Mouse (Mus musculus) gastrocnemius, postnatal 4 days (tissue): Measurements from ENCODE around the gene Klc1. TPM values are rescaled to one million over a fixed set of nuclear protein-coding genes. Genes with fewer than 3 reads are reported as not detected.

ENCODE experiments used
- DNase-seq, 2 experiments: peaks; one replicate each; pipeline ENCODE4 v3.0.0; 2021 to 2022; ENCODE audit warnings: low spot score in 2 of 2, mixed read lengths in 2 of 2
- total RNA-seq, 2 experiments: library from RNA; stranded (reverse); gene quantifications; 2 replicates each; pipeline ENCODE4 v1.2.3; 2021

Gene Klc1
- total RNA-seq, 2 experiments from 2014 or later, result 117 to 120 TPM

DNA sequence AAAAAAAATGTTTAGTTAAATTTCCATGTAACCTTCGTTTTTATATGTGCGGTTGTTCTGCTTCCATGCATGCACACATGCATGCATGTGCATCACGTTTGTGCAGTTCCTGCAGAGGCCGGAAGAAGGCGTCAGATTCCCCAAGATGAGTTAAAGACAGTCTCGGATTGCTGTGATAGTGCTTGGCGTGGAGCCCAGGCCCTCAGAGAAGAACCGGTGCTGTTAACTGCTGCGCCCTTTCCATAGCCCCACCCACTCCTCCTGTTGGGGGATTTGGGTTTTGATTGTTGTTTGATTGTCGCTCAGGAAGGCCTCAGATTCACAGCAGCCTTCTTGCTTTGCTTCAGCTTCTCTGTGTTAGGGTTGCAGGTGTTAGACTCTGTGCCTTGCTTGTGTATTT lies 10.7 kb downstream of the Klc1 start:
- DNase-seq, result peak in 1 of 2 experiments; percentile 73

DNA sequence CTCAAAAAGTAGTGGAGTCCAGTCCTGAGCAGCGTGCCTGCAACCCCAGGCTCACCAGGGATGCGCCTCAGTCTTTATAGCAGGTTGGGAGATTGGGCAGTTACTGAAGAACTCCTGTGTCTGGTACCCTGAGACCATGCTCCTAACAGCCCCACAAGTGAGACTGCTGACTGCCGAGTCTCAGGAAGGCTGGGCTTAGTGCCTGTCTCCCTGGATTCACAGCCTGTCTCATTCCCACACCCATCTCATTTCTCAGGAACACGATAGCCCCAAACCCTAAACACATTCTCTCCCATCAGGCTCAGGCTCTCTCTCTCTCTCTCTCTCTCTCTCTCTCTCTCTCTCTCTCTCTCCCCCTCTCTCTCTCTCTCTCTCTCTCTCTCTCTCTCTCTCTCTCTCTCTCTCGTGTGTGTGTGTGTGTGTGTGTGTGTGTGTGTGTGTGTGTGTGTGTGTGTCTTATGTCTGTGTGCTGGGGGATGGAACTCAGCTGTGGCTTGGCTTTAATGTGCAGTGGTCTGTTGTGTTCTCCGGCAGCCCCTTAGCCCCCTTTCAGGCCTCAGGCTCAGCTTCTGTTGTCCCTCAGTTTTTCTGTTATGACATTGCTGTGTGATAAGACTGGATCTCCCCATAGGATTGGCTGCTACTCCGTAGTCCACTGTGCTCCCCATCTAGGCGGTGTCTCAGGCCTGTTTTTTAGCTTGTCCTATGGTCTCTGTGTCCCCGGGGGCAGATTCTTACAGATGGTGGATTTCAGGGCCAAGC lies 11.3 kb downstream of the Klc1 start:
- no peak for DNase-seq

DNA sequence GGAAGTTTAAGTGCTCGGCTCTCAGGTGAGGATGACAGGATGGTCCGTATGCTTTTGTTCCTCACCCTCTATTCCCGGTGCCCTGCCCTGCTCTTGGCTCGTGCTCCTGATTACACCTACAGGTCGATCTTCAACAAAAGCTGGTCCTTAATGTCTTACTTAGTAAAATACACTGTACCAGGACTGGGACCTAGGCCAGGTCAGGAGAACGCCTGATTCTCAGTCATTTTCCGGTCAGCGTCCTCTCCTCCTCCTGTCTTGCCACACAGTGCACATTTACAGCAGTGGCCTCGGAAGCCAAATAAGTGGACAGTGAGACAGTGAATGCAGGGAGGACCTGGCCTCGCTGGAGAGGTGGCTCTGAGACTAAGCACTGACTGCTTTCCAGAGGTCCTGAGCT lies 12.0 kb downstream of the Klc1 start:
- DNase-seq, result no peak

DNA sequence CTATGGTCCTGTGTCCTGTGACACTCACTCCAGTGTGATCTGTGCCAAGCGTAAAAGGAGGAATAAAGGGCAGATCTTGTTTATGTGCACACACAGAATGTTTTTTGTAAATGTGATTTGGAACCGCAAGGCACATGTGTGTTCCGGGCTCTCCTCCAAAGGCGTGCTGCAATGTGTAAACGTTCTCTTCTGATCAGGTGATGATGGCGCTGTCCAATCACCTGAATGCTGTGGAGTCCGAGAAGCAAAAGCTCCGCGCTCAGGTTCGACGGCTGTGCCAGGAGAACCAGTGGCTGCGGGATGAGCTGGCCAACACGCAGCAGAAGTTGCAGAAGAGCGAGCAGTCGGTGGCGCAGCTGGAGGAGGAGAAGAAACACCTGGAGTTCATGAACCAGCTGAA lies 15.5 kb downstream of the Klc1 start:
- no peak for DNase-seq

DNA sequence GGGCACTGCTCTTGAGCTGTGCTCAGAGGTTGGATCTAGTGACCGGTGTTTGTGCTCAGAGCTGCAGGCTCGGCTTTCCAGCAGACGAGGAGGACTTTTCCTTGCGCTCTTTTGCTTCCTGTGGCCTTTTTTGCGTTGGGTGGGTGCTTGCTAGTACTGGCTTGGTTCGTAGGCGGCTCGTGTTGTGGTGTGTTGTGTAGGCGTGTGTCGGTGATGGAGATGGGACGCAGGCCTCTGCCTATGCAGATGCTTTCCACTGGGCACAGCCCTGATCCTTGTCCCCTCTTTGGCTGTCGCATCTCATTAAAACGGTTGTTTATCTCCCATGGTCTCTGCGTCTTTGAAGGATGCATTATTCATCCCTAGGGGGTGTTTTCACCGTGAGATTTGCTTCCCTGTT lies 16.2 kb downstream of the Klc1 start:
- no peak for DNase-seq

DNA sequence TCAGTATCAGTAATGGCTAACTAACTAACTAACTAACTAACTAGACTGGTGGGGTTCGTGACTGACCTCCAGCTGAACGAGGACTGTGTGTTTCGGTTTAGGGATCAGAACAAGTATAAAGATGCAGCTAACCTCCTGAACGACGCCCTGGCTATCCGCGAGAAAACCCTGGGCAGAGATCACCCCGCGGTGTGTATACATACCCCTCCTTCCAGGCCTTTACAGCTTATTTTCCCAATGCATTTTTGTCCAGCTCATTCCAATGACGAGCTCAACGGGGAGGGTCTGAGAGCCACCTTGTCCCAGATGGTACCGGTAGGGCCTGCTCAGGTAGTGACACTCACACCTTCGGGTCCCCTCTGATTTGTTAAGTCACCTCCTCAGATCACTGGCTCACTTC lies 19.3 kb downstream of the Klc1 start:
- no peak for DNase-seq

DNA sequence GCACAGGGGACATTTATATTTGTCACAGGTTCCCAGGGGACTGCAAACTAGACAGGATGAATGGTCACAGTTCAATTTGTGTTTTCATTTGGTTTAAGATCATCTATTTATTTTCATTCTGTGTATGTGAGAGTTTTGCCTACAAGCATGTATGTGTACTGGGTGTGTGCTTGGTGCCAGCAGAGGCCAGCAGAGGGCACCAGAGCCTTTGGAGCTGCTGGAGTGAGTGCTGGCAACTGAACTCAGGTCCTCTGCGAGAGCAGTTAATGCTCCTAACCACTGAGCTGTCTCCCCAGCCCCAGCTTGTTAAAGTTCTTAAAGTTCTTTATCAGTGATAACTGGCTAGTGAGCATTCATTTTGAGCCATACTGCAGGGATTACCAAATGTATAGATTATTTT lies 20.9 kb downstream of the Klc1 start:
- no peak for DNase-seq

DNA sequence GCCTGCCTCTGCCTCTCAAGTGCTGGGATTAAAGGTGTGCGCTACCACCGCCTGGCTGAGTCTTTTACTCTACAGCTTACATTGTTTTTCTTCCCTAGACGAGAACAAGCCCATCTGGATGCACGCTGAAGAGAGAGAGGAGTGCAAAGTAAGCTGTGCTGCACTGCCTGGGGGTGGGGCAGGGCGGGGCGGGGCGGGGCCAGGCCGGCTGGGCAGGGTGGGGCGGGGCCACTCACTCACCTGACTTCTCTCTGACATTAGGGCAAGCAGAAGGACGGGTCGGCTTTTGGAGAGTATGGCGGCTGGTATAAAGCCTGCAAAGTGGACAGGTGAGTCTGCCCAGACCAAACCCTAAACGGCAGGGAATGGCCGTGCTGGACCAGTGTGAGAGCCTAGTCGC lies 26.5 kb downstream of the Klc1 start:
- no peak for DNase-seq

DNA sequence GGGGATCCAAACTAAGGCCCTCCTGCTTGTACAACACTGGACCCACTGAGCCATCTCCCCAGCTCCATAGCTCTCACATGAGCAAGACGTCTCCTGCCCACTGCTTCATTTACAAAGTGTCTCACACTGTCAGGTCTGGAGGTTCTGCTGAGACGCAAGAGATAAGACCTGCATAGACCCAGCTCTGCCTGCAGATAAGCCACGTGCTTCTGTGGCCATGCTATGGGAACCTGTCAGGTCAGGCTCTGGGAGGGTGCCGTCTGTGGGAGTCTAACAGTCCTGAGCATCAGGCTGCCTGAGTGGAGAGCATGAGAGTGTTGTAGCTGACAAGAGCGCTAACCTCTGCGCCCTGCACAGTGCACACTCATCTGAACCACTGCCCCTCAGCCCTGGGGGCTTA lies 28.4 kb downstream of the Klc1 start:
- no peak for DNase-seq

DNA sequence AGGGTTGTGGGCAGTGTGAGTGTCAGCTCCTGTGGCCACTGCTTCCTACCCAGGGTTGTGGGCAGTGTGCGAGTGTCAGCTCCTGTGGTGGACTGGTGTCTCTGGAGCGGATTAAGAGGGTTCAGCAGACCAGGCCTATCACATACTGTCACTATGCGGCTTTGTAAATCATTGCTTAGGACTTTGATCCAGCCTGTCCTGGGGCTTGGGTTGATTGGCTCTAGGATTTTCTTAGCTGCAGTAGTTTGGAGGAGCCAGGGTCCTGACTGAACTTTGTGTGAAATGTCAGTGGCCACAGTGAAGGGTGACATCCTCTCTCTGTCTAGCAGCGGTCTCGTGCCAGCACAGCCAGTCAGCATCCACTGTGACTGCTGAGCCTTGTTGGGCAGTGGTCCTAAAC lies 31.4 kb downstream of the Klc1 start:
- DNase-seq, result no peak

DNA sequence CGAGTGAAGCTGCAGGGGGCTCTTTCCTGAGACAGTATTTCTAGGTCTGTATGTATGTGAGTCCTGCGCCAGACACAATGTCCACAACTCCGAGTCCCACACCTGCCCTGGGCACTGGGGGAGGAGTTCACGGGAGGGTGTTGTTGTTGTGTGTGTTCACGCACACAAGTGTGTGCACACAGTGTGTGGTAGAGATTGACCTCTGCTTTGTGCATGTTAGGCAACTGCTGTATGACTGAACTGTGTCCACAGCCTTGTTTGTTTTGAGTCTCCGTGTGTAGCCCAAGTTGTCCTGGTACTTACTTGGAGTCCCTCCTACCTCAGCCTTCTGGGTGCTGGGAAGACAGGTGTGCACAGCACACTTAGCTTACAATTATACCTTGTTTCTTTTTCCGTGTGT lies 32.0 kb downstream of the Klc1 start:
- DNase-seq, result no peak

DNA sequence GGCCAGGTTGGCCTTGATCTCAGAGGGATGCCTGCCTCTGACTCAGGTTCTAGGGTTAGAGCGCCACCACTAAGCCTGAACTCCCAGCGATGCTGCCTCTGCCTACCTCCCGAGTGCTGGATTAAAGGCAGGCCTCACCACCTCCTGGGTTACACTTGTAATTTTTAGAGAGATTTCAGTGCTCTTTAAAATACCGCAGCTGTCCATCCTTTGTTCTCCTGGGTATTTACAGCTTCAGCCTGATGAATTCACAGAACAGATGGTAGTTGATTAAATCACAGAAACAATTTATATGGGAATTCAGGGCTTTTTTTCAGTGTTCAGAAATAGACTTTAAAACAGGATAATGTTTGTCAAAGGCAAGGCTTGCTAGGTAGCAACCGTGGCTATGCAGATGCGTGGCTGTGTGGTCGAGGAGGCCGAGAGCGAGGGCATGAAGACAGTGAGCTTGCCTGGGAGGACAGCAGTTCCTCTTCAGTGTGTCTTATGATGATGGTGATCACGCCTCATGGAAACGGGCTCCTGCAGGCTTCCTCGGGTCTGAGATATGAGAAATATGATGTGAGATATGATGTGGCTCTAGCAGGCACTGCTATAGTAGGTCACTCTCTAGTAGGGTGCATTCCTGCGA lies 32.9 kb downstream of the Klc1 start:
- DNase-seq, result no peak

DNA sequence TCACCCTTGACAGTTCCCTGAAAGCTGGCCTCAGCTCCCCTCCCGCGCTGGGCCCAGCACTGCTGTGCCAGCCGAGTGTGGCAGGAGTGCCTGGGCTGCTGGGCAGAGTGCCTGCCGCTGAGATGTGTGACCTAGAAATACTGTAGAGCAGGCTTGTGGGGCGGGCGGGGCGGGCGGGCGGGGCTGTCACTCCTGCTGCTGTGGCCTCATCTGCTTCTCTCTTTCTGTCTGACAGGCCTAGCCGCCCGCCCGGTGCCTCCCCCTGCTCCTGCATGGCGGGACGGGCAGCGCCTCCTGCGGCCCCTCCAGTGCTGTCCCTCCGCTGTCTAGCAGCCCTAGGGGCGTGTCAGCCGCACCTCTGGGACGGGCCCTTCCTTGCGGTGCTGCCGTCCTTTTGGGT lies 35.5 kb downstream of the Klc1 start:
- DNase-seq, result peak in 1 of 2 experiments; percentile 64

DNA sequence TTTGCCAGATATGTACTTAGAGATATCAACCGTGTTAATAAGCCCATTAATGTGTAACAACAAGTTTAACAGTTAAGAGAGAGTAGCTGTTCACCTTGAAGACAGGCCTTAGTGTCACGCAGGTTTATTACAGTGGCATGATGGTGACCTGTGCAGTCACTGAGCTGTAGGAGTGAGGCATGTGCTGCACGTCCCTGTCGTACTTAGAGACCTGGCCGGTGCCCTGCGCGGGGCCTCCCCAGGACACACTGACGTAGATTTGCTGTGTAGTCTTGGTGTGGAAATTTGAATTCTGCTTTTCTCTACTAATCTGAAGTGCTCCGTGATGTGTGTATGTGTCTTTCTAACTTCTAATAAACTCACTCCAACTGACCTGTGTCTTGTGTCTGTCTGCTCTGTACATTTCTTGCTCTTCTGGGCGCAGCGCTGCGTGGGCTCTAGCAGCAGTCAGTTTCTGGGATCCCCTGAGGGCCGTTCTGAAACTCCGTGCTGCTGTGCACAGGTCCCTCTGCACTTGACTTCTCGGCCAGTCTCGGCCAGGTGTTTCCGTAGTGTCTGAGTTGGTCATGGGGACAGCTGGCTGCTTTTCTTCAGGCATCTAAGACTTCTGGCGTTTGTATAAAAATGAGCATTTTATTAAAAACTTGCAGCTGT lies 36.0 kb downstream of the Klc1 start:
- no peak for DNase-seq

DNA sequence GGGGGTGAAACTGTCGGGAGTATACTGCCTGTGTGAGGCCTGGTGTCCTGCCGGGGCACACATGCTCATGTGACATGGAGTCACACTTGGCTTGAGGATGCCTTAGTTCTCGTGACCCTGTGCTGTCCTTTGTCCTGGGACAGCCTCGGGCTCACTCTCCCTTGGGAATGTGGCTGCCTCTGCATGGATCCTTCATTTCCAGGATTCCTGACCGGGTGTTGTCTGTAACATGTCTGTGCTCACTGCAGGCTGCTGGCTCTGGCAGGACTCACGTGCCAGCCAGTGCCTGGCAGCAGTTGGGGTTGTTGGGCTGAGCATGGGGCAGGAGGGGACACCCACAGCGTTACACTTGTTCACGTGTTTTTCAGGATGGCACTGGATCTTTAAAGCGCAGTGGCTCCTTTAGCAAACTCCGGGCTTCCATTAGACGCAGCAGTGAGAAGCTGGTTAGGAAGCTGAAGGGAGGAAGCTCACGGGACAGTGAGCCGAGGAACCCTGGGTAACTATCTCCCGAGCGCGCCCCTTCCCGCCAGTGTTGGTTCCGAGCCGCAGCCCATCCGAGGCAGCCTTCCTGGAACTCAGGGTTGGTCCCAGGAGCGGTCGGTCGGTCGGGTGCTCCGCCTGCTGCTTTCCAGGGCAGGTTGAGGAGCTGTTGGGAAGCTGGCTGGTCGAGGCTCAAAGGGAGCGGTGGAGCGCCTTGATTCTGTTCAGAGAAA lies 36.7 kb downstream of the Klc1 start:
- DNase-seq, result peak in 1 of 2 experiments; percentile 37

DNA sequence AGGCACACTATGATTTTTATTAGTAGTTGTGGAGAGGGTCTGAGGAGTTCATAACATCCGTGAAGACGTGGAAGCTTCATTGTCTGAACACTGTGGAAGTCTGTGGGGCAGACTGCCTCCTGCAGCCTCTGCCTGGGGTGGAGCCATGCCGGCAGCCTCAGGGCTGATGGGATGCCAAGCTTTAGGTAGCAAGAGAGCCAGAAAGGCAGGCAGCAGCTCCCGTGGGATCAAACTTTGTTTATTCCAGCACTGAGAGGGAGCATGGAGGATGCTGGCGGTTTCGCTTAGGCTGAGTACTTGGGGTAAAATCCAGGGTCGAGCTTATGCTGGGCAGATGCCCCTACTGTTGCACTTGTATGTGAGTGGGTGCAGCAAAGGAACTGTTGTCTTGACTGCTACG lies 38.6 kb downstream of the Klc1 start:
- no peak for DNase-seq

DNA sequence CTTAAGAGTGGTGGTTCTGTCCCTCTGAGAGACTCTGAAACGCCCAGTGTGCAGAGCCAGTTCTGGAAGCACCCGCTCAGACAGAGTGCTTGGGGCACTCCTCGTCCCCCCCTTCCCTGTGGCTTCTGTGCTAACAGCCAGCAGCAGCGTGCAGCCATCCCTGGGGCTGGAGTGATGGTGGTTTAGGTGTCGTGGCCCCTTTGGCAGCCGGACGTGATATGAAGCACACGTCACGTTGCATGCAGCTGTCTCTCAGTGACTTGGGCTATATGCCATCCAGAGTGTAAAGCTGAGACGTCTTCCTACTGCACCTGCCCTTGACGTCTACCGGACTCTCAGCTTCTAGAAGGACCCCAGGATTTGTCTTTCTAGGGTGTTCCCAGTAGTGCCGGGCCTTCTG lies 39.8 kb downstream of the Klc1 start:
- DNase-seq, result no peak

DNA sequence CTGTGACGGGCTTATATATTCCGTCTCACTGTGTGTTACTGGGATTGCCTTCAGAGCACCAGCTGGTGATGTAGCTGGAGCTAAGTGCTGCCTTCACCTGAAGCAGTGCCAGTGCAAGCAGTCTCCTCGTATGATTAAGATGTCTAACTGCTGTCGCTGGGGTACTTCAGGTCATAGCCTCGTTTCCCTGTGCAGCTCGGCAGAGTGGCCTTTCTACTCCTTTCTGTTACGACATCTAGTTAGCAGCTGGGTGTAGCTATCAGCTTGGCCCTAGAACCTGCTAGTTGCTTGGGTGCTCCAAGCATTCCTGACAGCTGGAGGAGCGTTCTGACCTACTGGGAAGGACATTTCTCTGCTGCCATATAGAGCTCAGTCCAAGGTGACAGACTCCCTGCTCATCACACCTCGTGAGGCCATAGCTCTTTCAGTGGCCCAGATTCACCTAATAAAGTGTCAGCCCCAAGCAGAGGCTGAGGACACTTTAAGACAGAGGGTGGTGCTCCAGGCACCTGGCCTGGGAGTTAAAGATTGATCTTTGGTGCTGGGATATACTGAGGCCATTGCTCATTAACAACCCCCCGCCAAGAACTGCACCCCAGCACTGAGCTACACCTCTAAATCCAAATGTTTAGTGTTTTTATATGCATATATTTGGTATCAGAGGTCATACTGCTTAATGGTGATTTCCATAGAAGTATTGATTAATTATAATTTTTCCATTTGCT lies 42.0 kb downstream of the Klc1 start:
- no peak for DNase-seq

DNA sequence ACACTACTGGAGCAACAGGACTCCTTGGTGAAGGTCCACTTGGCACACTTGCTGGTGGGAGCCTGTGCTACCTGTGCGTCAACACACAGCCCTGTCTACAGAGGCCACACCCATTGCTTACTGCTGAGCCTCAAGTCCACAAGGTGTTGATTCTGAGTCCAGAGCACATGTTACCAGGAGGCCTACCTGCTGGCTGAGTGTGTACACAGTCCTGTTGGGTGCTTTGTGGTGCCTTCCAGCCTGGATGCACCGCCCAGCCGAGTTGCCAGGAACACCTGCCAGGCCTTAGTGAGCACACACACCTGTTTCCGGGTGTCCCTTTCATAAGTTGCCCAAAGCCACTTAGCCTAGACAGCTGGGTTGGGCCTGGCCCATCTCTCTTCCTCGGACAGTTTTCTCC lies 44.9 kb downstream of the Klc1 start:
- DNase-seq, result no peak

DNA sequence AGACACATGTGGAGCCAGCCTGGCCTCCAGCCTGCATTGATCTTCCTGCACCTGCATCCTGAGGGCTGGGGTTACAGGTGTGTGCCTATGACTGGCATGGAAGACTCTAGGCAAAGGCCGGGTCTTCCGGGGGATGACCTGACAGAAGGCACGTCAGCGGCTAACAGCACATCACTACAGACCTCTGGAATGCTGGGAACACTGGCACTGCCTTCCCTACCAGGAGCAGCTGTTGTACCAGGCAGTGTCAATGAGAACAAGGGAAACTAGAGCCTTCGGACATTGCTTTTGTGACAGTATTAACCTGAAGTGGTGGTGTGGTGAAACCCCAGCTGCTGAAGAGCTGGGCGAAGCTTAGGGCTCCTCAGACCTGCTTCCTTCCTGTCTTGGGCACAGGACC lies 50.1 kb downstream of the Klc1 start:
- DNase-seq, result no peak

DNA sequence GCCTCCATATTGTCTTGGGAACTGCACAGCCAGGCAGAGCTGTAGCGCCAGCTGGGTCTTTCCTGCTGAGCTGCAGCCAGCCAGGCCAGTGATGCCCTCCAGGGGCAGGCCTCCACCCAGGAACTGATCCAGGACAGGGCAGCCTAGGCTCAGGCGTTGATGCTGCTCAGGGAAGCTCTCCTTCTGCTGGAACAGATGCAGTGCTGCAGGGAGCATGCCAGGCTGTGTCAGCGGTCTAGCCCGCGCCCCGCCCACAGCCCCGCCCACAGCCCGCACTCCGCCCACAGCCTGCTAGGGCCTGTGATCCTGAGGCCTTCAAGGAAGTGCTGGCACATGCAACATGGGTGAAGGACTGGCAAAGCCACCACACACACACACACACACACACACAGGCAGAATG lies 51.1 kb downstream of the Klc1 start:
- DNase-seq, result peak; percentile 65 to 85
